Mouse (Mus musculus) midbrain, postnatal 0 days (tissue): ENCODE measurements around the gene Terb1. TPM values are rescaled to one million over a fixed set of nuclear protein-coding genes. Genes with fewer than 3 reads are reported as not detected.
A peak's percentile ranks its signal among the peaks of the same experiment; 100 is the strongest.

Source experiments
- ATAC-seq: fragments of 200-750 bp; cut with Nextera tagmentation; 2 replicates; pipeline ENCODE4 v1.8.0; 2017; ENCODE audit warnings: moderate number of reproducible peaks, mild to moderate bottlenecking, moderate TSS enrichment, moderate library complexity; ENCODE audit not compliant: low FRiP score
- DNase-seq: peaks from one replicate; pipeline ENCODE4 v3.0.0-alpha.2; 2015; ENCODE audit warnings: low spot score
- H3K27ac ChIP-seq: fragments of 300-500 bp; sonication (generic); 2 replicates; pipeline ENCODE4 v1.5.1; 2014; ENCODE audit warnings: low read depth, mild to moderate bottlenecking, low read length, mixed read lengths
- H3K27me3 ChIP-seq: fragments of 300-500 bp; sonication (generic); 2 replicates; pipeline ENCODE4 v1.6.1; 2014; ENCODE audit warnings: low read length, control low read depth, mixed read lengths; ENCODE audit not compliant: insufficient read depth
- H3K36me3 ChIP-seq: fragments of 300-500 bp; sonication (generic); 2 replicates; pipeline ENCODE4 v1.6.1; 2014; ENCODE audit warnings: low read length, control low read depth, mixed read lengths; ENCODE audit not compliant: insufficient read depth
- H3K4me1 ChIP-seq: fragments of 300-500 bp; sonication (generic); 2 replicates; pipeline ENCODE4 v1.6.1; 2014; ENCODE audit warnings: mild to moderate bottlenecking, control low read depth, antibody characterized with exemption, low read length, mixed read lengths; ENCODE audit not compliant: insufficient read depth
- H3K4me2 ChIP-seq: fragments of 300-500 bp; sonication (generic); 2 replicates; pipeline ENCODE4 v1.6.1; 2014; ENCODE audit warnings: low read depth, mild to moderate bottlenecking, low read length, mixed read lengths; ENCODE audit not compliant: poor library complexity, severe bottlenecking
- H3K4me3 ChIP-seq: fragments of 300-500 bp; sonication (generic); 2 replicates; pipeline ENCODE4 v1.5.1; 2014; ENCODE audit warnings: low read depth, mild to moderate bottlenecking, low read length, moderate library complexity
- H3K9ac ChIP-seq: fragments of 300-500 bp; sonication (generic); replicated peaks from 2 replicates; pipeline ENCODE4 v1.6.1; 2014; ENCODE audit warnings: mild to moderate bottlenecking, low read length, moderate library complexity, mixed read lengths; ENCODE audit not compliant: poor library complexity, severe bottlenecking
- H3K9me3 ChIP-seq: fragments of 300-500 bp; sonication (generic); 2 replicates; pipeline ENCODE4 v1.6.1; 2016; ENCODE audit warnings: low read length, control low read depth
- CTCF ChIP-seq: IDR thresholded peaks from 2 replicates; pipeline ENCODE4 v1.5.1; 2016; ENCODE audit warnings: antibody characterized with exemption, mild to moderate bottlenecking
- WGBS: fragments of 180-500 bp; shearing (Covaris S2); extraction: QIAGEN DNeasy Blood & Tissue Kit; methylation state at CpG from one replicate; pipeline ENCODE4 v1.1.7; 2014; 5-methylcytosine and 5-hydroxymethylcytosine counted together
- polyA plus RNA-seq: library from polyadenylated mRNA; unstranded; fragments of >200 nt; fragmentation: Nextera tagmentation; extraction: Ambion mirVana; gene quantifications from 2 replicates; pipeline ENCODE4 v1.2.1, GENCODE M21; 2015
- total RNA-seq: library from RNA; depleted of rRNA; stranded (reverse); fragments of >200 nt; gene quantifications from 2 replicates; pipeline ENCODE4 v1.2.3, GENCODE M21; 2014

Gene Terb1
- total and polyA plus RNA-seq, 2 experiments from 2014 or later = 0.68 to 0.71 TPM

DNA sequence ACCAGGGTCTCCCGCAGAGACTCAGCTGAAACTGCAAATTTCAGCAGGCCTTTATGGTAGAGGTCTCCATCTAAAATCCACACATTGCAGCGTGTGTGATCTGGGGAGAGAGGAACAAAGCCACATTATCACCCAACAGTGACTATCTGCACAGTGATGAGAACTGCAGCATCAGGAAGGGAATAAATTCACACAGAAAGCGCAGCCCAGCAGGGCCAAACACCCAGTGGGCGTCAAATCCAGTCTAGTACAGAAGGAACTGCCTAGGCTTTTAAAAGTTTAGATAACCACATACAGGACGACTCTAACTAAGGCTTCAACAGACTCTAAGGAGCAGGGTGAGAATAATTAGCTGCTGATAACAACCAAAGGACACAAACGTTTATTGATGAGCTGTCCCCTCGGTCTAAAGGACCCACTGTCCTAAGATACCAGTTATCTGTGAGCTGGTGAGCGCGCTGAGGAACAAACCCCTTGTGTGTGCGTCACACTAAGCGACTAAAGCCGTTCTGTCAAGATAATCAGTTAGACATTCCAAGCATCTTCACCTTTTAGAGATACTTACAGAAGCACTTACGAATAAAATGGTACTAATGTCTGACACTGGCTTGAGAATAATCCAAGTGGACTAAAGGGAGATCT lies 72.1 kb downstream of the Terb1 start:
- no peak overlapping the region for H3K9ac ChIP-seq
- no peaks in the 10 kb centered on the region; the same call in 1 of the 2 replicates for H3K4me1 ChIP-seq
- ATAC-seq = no peak
- H3K27me3 ChIP-seq = no peaks in the 10 kb centered on the region
- no peaks in the 10 kb centered on the region for H3K9me3 ChIP-seq
- H3K4me3 ChIP-seq = no peak overlapping the region
- H3K36me3 ChIP-seq = peaks cover 57% of the 10 kb centered on the region
- no peak for DNase-seq
- WGBS = 94% methylated on average over 13 of the region's 13 CpGs
- no peak for TF ChIP-seq CTCF
- H3K4me2 ChIP-seq = no peak overlapping the region
- no peak overlapping the region for H3K27ac ChIP-seq

GRCm38 (mm10) chr8:104436591-104436990 lies 73.1 kb downstream of the Terb1 start:
- ATAC-seq = no peak
- Histone ChIP-seq H3K9me3 (no peaks in the 10 kb centered on the region), H3K27ac (peak overlapping the region; percentile 38; the same call in 1 of the 2 replicates), H3K9ac (no peak overlapping the region), H3K36me3 (peaks cover 64% of the 10 kb centered on the region), H3K4me3 (no peak overlapping the region), H3K27me3 (no peaks in the 10 kb centered on the region), H3K4me2 (no peak overlapping the region), H3K4me1 (no peaks in the 10 kb centered on the region; the same call in 1 of the 2 replicates)
- DNase-seq = no peak
- no peak for TF ChIP-seq CTCF
- 92% methylated on average over 4 of the region's 4 CpGs for WGBS

DNA sequence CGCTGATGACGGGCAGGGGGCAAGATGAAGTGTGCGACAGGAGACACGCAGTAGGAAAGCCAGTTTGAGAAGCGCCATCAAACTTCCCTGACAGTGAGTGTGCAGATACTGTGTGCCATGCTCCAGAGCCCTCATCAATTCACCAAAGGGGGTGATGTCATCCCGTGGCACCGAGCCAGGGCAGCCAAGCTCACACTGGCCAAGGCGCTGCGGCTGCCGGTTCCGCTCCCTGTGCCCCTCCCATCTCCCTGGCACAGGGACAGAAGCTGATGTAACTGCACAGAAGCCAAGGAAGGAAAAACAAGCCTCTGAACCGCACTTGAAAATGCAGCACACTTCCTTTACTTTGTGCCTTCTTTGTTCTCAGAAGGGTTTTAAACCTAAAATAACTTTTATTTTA lies 73.7 kb downstream of the Terb1 start:
- no peak for TF ChIP-seq CTCF
- Histone ChIP-seq H3K4me3 (no peak overlapping the region), H3K9ac (no peak overlapping the region), H3K4me1 (no peaks in the 10 kb centered on the region; the same call in 1 of the 2 replicates), H3K27ac (peak overlapping the region; percentile 38; the same call in 1 of the 2 replicates), H3K4me2 (peak overlapping the region; percentile 15; the same call in 1 of the 2 replicates), H3K9me3 (no peaks in the 10 kb centered on the region), H3K36me3 (peaks cover 69% of the 10 kb centered on the region), H3K27me3 (no peaks in the 10 kb centered on the region)
- DNase-seq (peak; percentile 96), ATAC-seq (peak; percentile 91)
- WGBS = 45% methylated on average over 12 of the region's 12 CpGs

DNA sequence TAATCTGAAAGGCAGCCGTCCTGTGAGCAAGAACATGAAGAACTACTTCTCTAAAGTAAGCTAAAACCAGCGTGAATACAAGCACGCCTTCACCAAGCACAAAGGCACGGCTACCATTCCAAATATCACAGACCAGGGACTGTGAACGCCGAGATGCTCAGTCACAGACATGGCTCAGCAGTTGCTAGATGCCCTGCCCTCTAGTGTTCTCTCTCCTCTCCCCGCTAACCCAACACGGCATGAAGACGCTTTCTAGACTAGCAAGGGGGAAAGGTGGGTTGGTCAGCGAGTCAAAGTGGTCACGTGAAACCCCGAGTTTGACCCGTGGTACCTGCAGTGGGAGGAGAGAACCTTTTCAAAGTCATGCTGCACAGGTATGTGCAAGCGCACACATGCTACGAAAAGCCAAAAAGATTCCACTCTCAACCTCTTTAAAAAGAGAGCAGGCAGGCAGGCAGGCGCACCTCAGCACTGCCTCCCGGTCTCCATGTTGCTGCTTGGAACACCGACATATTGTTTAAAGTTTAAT lies 74.8 kb downstream of the Terb1 start:
- peaks cover 78% of the 10 kb centered on the region for H3K36me3 ChIP-seq
- H3K27me3 ChIP-seq = no peaks in the 10 kb centered on the region
- H3K9ac ChIP-seq = no peak overlapping the region
- DNase-seq (no peak), ATAC-seq (no peak; the same call in 1 of the 2 replicates)
- H3K4me2 ChIP-seq = no peak overlapping the region
- H3K27ac ChIP-seq = no peak overlapping the region
- H3K4me1 ChIP-seq = no peaks in the 10 kb centered on the region
- WGBS = 81% methylated on average over 18 of the region's 18 CpGs
- no peaks in the 10 kb centered on the region for H3K9me3 ChIP-seq
- peak; percentile 56 for TF ChIP-seq CTCF
- H3K4me3 ChIP-seq = no peak overlapping the region

DNA sequence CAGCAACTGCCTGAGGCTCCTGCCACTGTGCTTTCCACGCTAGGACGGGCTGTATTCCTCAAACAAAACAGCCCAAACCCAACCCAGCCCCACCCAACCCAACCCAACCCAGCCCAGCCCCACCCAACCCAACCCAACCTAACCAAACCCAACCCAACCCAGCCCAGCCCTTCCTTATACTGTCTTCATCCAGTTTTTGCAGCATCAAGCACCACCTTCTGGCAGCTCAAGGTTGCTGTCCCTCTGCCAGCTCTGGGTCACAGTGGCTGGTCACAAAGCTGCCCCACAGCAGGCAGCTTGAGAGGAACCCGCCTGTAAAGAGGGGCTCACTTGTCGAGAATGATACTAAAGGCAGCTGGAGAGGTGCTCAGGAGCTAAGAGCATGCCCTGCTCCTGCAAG lies 75.4 kb downstream of the Terb1 start:
- Histone ChIP-seq H3K4me3 (no peak overlapping the region), H3K36me3 (peaks cover 76% of the 10 kb centered on the region), H3K27me3 (no peaks in the 10 kb centered on the region), H3K4me1 (no peaks in the 10 kb centered on the region), H3K27ac (no peak overlapping the region), H3K9ac (no peak overlapping the region), H3K4me2 (no peak overlapping the region), H3K9me3 (no peaks in the 10 kb centered on the region)
- WGBS = 74% methylated on average over 4 of the region's 4 CpGs
- peak; percentile 33 for DNase-seq
- no peak for ATAC-seq
- peak; percentile 27; the same call in 1 of the 2 replicates for TF ChIP-seq CTCF

- Histone ChIP-seq H3K4me1 (no peaks in the 10 kb centered on the region), H3K27me3 (no peaks in the 10 kb centered on the region), H3K9ac (no peak overlapping the region), H3K4me3 (no peak overlapping the region), H3K9me3 (no peaks in the 10 kb centered on the region), H3K4me2 (no peak overlapping the region), H3K36me3 (peaks cover 69% of the 10 kb centered on the region), H3K27ac (no peak overlapping the region)
- no peak for TF ChIP-seq CTCF
- ATAC-seq (no peak), DNase-seq (no peak)
- WGBS = 92% methylated on average over 5 of the region's 5 CpGs
These were observed 76.4 kb downstream of the Terb1 start for GRCm38 (mm10) chr8:104433191-104433842.
